Mouse (Mus musculus): ENCODE data around the gene Ypel3. TPM values are rescaled to one million over a fixed set of nuclear protein-coding genes. Genes with fewer than 3 reads are reported as not detected.

Gene Ypel3
- polyA plus RNA-seq, 1 experiment = 74.3 TPM

- H3K4me1 ChIP-seq (ENCODE audit: control insufficient read depth, insufficient read depth, low read length) = peaks cover 10% of the 10 kb centered on the region
- peak within 1 kb of the TSS; percentile 94 for H3K4me3 ChIP-seq (ENCODE audit: control insufficient read depth, low read depth, low read length)
- H3K27ac ChIP-seq (ENCODE audit: control insufficient read depth, insufficient read depth, low read depth, low read length) = peak within 1 kb of the TSS; percentile 87
- H3K36me3 ChIP-seq (ENCODE audit: control insufficient read depth, insufficient read depth, low read length) = no peaks in the 10 kb centered on the region; the same call in 1 of the 2 replicates
- H3K27me3 ChIP-seq (ENCODE audit: control insufficient read depth, insufficient read depth, low read length) = no peaks in the 10 kb centered on the region
- TF ChIP-seq CTCF (IDR thresholded peaks at IDR 0.05; ENCODE audit: control insufficient read depth, insufficient read depth, insufficient replicate concordance, low read depth, low read length) (peak; percentile 53; the same call in 1 of the 2 replicates), POLR2A (IDR thresholded peaks at IDR 0.05; ENCODE audit: control insufficient read depth, low read depth, low read length) (no peak)
Measured at GRCm38 (mm10) chr7:126759050-126759671, 17.6 kb upstream of the Ypel3 start, which contains the start of gene Mapk3. TSS of gene Mapk3 (plus strand) at chr7:126759601.

DNA sequence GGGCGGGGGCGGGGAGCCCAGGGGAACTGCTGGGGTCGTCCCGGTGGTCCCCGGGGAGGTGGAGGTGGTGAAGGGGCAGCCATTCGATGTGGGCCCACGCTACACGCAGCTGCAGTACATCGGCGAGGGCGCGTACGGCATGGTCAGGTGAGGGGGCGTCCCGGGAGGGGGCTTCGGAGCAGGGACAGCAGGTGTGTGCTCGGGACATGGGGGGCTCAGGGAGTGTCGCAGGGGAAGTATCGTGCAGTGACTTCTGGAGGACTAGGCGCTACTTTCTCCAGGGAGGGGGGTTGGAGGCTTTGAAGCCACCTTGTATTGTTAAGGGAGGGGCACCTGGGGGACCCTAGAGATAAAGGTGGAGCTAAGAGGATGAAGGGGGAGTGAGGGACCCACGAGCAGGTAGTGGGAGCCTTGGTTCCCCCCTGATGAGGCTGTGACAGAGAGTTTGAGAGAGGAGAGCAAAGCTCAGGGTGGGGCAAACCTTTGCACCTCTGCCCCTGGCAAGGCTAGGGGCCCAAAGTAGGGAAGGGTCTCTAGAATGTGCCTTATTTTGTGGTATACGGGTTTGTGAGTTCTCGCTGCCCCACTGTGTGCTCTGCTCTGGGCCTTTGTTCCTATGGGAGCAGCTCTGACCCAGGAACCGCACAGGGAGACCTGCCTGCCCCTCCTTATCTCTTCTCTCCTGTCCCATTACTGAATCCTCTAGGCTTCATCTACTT lies 16.9 kb upstream of the Ypel3 start:
- peaks cover 10% of the 10 kb centered on the region for H3K4me1 ChIP-seq (ENCODE audit: control insufficient read depth, insufficient read depth, low read length)
- no peak for TF ChIP-seq CTCF (IDR thresholded peaks at IDR 0.05; ENCODE audit: control insufficient read depth, insufficient read depth, insufficient replicate concordance, low read depth, low read length)
- TF ChIP-seq POLR2A (IDR thresholded peaks at IDR 0.05; ENCODE audit: control insufficient read depth, low read depth, low read length) = no peak

DNA sequence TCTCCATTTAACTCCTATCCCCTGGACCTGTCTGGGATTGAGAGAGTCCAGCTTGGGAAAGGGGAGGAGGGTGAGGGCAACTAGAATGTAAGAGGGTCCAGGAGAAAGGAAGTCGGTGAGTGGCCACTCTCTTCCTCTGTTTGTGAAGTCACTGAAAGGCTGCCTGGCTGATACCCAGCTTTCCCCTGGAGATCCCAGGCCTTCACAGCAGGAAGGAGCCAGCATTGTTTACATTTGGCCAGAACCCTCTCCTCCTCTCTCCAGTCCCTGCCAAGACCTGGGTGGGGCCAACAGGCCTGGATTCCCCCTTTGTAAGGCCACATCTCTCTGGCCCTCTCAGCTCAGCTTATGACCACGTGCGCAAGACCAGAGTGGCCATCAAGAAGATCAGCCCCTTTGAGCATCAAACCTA lies 16.4 kb upstream of the Ypel3 start:
- peak overlapping the region; percentile 87 for H3K27ac ChIP-seq (ENCODE audit: control insufficient read depth, insufficient read depth, low read depth, low read length)
- TF ChIP-seq POLR2A (IDR thresholded peaks at IDR 0.05; ENCODE audit: control insufficient read depth, low read depth, low read length) (no peak), CTCF (IDR thresholded peaks at IDR 0.05; ENCODE audit: control insufficient read depth, insufficient read depth, insufficient replicate concordance, low read depth, low read length) (no peak)

More for the DNA sequence above, 16.9 kb upstream of the Ypel3 start:
- peak overlapping the region; percentile 87 for H3K27ac ChIP-seq (ENCODE audit: control insufficient read depth, insufficient read depth, low read depth, low read length)
- peak overlapping the region; percentile 94 for H3K4me3 ChIP-seq (ENCODE audit: control insufficient read depth, low read depth, low read length)
- no peaks in the 10 kb centered on the region for H3K27me3 ChIP-seq (ENCODE audit: control insufficient read depth, insufficient read depth, low read length)
- no peaks in the 10 kb centered on the region; the same call in 1 of the 2 replicates for H3K36me3 ChIP-seq (ENCODE audit: control insufficient read depth, insufficient read depth, low read length)

DNA sequence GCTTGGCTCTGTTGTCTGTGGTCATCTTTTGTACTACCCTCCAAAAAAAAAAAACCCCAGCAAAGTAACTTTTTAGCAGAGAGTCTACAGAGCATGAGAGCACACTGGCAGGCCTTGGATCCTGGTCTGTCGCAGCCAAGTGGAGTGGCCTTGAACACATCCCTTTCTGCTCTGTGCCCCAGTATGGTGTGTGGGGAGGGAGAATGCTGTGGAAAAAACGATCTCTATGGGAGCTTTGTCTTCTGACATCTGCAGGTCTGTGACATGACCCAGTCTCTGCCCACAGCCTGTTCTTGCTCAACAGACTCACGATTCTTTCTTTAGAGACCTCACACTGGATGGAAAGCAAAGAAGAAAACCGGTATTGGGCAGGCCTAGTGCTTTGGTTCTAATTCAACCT lies 15.8 kb upstream of the Ypel3 start:
- peak overlapping the region; percentile 87 for H3K27ac ChIP-seq (ENCODE audit: control insufficient read depth, insufficient read depth, low read depth, low read length)
- no peaks in the 10 kb centered on the region for H3K27me3 ChIP-seq (ENCODE audit: control insufficient read depth, insufficient read depth, low read length)
- H3K4me3 ChIP-seq (ENCODE audit: control insufficient read depth, low read depth, low read length) = peak overlapping the region; percentile 94
- peaks cover 10% of the 10 kb centered on the region for H3K4me1 ChIP-seq (ENCODE audit: control insufficient read depth, insufficient read depth, low read length)
- H3K36me3 ChIP-seq (ENCODE audit: control insufficient read depth, insufficient read depth, low read length) = no peaks in the 10 kb centered on the region; the same call in 1 of the 2 replicates
- peak; percentile 43; the same call in 1 of the 2 replicates for TF ChIP-seq POLR2A (IDR thresholded peaks at IDR 0.05; ENCODE audit: control insufficient read depth, low read depth, low read length)
- no peak for TF ChIP-seq CTCF (IDR thresholded peaks at IDR 0.05; ENCODE audit: control insufficient read depth, insufficient read depth, insufficient replicate concordance, low read depth, low read length)

More for the DNA sequence above, 16.4 kb upstream of the Ypel3 start:
- no peaks in the 10 kb centered on the region for H3K27me3 ChIP-seq (ENCODE audit: control insufficient read depth, insufficient read depth, low read length)
- peaks cover 10% of the 10 kb centered on the region for H3K4me1 ChIP-seq (ENCODE audit: control insufficient read depth, insufficient read depth, low read length)
- H3K36me3 ChIP-seq (ENCODE audit: control insufficient read depth, insufficient read depth, low read length) = no peaks in the 10 kb centered on the region; the same call in 1 of the 2 replicates
- peak overlapping the region; percentile 94 for H3K4me3 ChIP-seq (ENCODE audit: control insufficient read depth, low read depth, low read length)

- peak overlapping the region; percentile 94; the same call in 1 of the 2 replicates for H3K4me3 ChIP-seq (ENCODE audit: control insufficient read depth, low read depth, low read length)
- no peaks in the 10 kb centered on the region for H3K27me3 ChIP-seq (ENCODE audit: control insufficient read depth, insufficient read depth, low read length)
- H3K4me1 ChIP-seq (ENCODE audit: control insufficient read depth, insufficient read depth, low read length) = peaks cover 10% of the 10 kb centered on the region
- H3K36me3 ChIP-seq (ENCODE audit: control insufficient read depth, insufficient read depth, low read length) = no peaks in the 10 kb centered on the region; the same call in 1 of the 2 replicates
- TF ChIP-seq POLR2A (IDR thresholded peaks at IDR 0.05; ENCODE audit: control insufficient read depth, low read depth, low read length) (no peak), CTCF (IDR thresholded peaks at IDR 0.05; ENCODE audit: control insufficient read depth, insufficient read depth, insufficient replicate concordance, low read depth, low read length) (no peak)
- H3K27ac ChIP-seq (ENCODE audit: control insufficient read depth, insufficient read depth, low read depth, low read length) = peak overlapping the region; percentile 87
Measured at GRCm38 (mm10) chr7:126761529-126762067, 15.2 kb upstream of the Ypel3 start.

DNA sequence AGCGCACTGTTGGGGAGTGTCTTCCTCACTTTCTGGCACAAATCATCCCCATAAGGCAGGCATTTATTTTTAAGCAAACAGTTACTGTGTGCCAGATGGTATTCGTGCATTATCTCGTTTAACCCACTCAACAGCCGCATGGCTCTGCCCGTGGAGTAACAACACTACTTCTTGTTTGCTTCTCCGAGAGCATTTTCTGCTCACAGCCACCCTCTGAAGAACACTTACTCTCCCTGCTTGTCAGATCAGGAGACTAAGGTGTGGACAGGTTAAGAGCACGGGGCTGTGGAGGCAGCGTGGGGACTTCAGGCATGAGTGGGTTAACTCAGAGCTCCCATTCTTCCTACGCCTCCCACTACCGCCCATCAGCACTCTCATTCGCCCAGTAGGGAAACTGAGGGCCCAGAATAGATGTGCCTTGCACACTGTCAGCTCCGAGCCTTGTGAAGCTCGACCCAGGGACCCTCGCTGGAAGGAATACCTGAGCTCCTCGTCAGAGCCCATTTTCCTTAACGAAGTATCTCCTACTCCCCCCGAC lies 14.2 kb upstream of the Ypel3 start:
- H3K4me3 ChIP-seq (ENCODE audit: control insufficient read depth, low read depth, low read length) = no peak overlapping the region
- no peak overlapping the region for H3K27ac ChIP-seq (ENCODE audit: control insufficient read depth, insufficient read depth, low read depth, low read length)
- H3K36me3 ChIP-seq (ENCODE audit: control insufficient read depth, insufficient read depth, low read length) = no peaks in the 10 kb centered on the region; the same call in 1 of the 2 replicates
- peaks cover 10% of the 10 kb centered on the region for H3K4me1 ChIP-seq (ENCODE audit: control insufficient read depth, insufficient read depth, low read length)
- H3K27me3 ChIP-seq (ENCODE audit: control insufficient read depth, insufficient read depth, low read length) = no peaks in the 10 kb centered on the region
- no peak for TF ChIP-seq CTCF (IDR thresholded peaks at IDR 0.05; ENCODE audit: control insufficient read depth, insufficient read depth, insufficient replicate concordance, low read depth, low read length)
- TF ChIP-seq POLR2A (IDR thresholded peaks at IDR 0.05; ENCODE audit: control insufficient read depth, low read depth, low read length) = no peak

All from testis, adult 2 months (tissue).